Comparison of ENCODE assay signal across 31 mouse cellular contexts in the genomic region with DNA sequence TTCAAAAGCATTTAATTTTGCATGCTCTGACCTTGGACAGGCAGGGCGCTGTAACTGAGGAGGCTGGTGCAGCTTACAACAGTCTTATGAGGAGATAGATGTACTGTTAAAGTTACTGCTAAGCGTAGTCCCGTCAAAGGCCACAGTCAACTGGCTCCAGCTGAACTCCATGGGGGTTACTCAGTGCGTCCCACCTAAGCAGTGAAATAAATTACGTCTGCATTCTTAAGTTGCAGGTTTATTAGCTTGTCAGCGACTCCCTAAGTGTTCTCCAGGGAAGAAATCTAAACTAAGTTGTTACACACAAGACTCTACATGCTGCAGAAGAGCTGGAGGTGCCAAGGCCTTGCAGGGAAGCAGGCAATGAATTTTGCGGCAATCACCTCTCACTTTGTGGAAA.
DNase-seq lines count a peak whose midpoint lies in the region; ATAC-seq and TF ChIP-seq lines count a peak whose summit lies in the region.
"Had no signal": no experiment of that assay in that cellular context is flagged by ENCODE, and none has a peak within 500 bp of the region (broad histone marks: within the 10 kb centered on the region; RNA-seq: fewer than 3 reads in every experiment).

No protein-coding gene starts in this region.

- no peak overlapping the region for H3K4me3 ChIP-seq in kidney, postnatal 0 days (replicated peaks; ENCODE audit: low read depth, low read length)
- H3K4me3 ChIP-seq: embryonic facial prominence, embryonic 10.5 days; embryonic facial prominence, embryonic 15.5 days; forebrain, embryonic 13.5 days; gastrocnemius, adult 2 months; heart, embryonic 13.5 days; hindbrain, embryonic 15.5 days; stomach, embryonic 15.5 days had no signal

- no peaks in the 10 kb centered on the region for H3K9me3 ChIP-seq in kidney, postnatal 0 days (replicated peaks; ENCODE audit: low read length)
- H3K9me3 ChIP-seq: embryonic facial prominence, embryonic 10.5 days; embryonic facial prominence, embryonic 15.5 days; forebrain, embryonic 13.5 days; heart, embryonic 13.5 days; hindbrain, embryonic 15.5 days; stomach, embryonic 15.5 days had no signal

- no peaks in the 10 kb centered on the region for H3K27me3 ChIP-seq in kidney, postnatal 0 days (ENCODE audit: insufficient read depth, low read length)
- H3K27me3 ChIP-seq: CH12.LX; embryonic facial prominence, embryonic 15.5 days; forebrain, embryonic 13.5 days; heart, embryonic 13.5 days; hindbrain, embryonic 15.5 days; stomach, embryonic 15.5 days had no signal

- intact Hi-C loops in left cerebral cortex, postnatal 4 days (cut with DNase I): no loop called here

- TF ChIP-seq CTCF in kidney, postnatal 0 days (IDR thresholded peaks at IDR 0.05; ENCODE audit: low read depth): no peak

- no peaks in the 10 kb centered on the region for H3K36me3 ChIP-seq in kidney, postnatal 0 days (ENCODE audit: insufficient read depth, low read length)
- H3K36me3 ChIP-seq: embryonic facial prominence, embryonic 10.5 days; embryonic facial prominence, embryonic 15.5 days; heart, embryonic 13.5 days; hindbrain, embryonic 15.5 days; stomach, embryonic 15.5 days had no signal

- H3K4me2 ChIP-seq in kidney, postnatal 0 days (ENCODE audit: low read length): no peak overlapping the region
- H3K4me2 ChIP-seq: embryonic facial prominence, embryonic 15.5 days; forebrain, embryonic 13.5 days; heart, embryonic 13.5 days; hindbrain, embryonic 15.5 days; stomach, embryonic 15.5 days had no signal

- no peak overlapping the region for H3K9ac ChIP-seq in kidney, postnatal 0 days (ENCODE audit: low read depth, low read length)
- H3K9ac ChIP-seq: embryonic facial prominence, embryonic 15.5 days; forebrain, embryonic 13.5 days; heart, embryonic 13.5 days; hindbrain, embryonic 15.5 days; liver, embryonic 14.5 days; stomach, embryonic 15.5 days had no signal

- H3K27ac ChIP-seq in kidney, postnatal 0 days: no peak overlapping the region
- H3K27ac ChIP-seq: embryonic facial prominence, embryonic 10.5 days; embryonic facial prominence, embryonic 15.5 days; forebrain, embryonic 13.5 days; gastrocnemius, adult 2 months; heart, embryonic 13.5 days; hindbrain, embryonic 15.5 days; liver, embryonic 14.5 days; macrophage; stomach, embryonic 15.5 days had no signal

- no peaks in the 10 kb centered on the region for H3K4me1 ChIP-seq in kidney, postnatal 0 days (replicated peaks; ENCODE audit: insufficient read depth, low read length)
- H3K4me1 ChIP-seq: embryonic facial prominence, embryonic 15.5 days; heart, embryonic 13.5 days; stomach, embryonic 15.5 days had no signal

- DNase-seq in adrenal gland, adult 2 months: peak; percentile 29
- no peak for DNase-seq in adrenal gland, adult 18-20 months (ENCODE audit: low spot score in 2 of 2)
- DNase-seq in embryo, embryonic 11 days: peak; percentile 41
- DNase-seq in embryo, embryonic 9.5 days (ENCODE audit: extremely low spot score): no peak
- DNase-seq in kidney, postnatal 0 days (ENCODE audit: low spot score): peak; percentile 81
- no peak for DNase-seq in kidney, adult 11 months
- DNase-seq in right cerebral cortex, postnatal 10 days (ENCODE audit: low spot score in 2 of 2): no peak
- DNase-seq in left cerebral cortex, postnatal 4 days: no peak
- DNase-seq: cerebellum, adult 11 months; cerebellum, adult 9-10 months; cerebellum, postnatal 36 days; gastrocnemius, adult 2 months; gastrocnemius, postnatal 36 days; heart, adult 18-20 months; heart, postnatal 10 days; kidney, adult 2 months; liver; lung, adult 2 months; lung, postnatal 10 days; midbrain, embryonic 14.5 days; right cerebral cortex, postnatal 14 days had no signal

- WGBS in kidney, postnatal 0 days: 30% methylated on average over 7 of the region's 7 CpGs

- peak; percentile 29; the same call in 1 of the 2 replicates for ATAC-seq in kidney, postnatal 0 days (replicated peaks; ENCODE audit: low FRiP score, low read depth)
- ATAC-seq: activated CD4-positive, CD25-positive, alpha-beta regulatory T cell, adult 4 months; forebrain, embryonic 13.5 days had no signal

Comparison
In these comparisons a context has a peak if more than half of its experiments do, and no peak if none do; other contexts are left out.
1. DNase-seq: peak in adrenal gland, adult 2 months (single experiment), embryo, embryonic 11 days (single experiment) and kidney, postnatal 0 days (single experiment); none in adrenal gland, adult 18-20 months (0 of 2), embryo, embryonic 9.5 days (single experiment), kidney, adult 11 months (single experiment), right cerebral cortex, postnatal 10 days (0 of 2) and left cerebral cortex, postnatal 4 days (single experiment).